Mouse (Mus musculus): ENCODE results near the gene Focad.

DNA sequence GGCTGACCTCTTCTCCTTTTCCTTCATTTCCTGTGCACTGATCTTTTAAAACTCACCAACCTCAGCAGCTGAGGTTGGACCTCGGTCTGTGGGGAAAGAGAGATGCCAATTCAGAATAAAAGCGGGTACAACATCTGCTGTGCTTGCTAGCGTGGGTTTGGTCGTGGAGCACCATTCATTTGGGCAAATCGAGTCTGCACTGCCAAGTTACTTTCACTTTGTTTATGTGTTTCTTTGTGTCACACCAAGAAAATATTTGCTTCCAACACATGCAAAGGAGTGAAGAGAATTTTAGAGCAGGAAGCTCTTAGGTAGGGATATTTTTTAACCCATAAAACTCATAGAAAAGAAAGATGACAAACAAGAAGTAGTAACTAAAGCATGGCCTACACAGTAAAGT is 13.0 kb upstream of the Focad start:
- TF ChIP-seq CTCF (IDR thresholded peaks at IDR 0.05; ENCODE audit: low read depth) (no peak), EP300 (IDR thresholded peaks at IDR 0.05; ENCODE audit: low read depth) (no peak)
